Mouse (Mus musculus) neural tube, embryonic 10.5 days (tissue): Measurements from ENCODE around the gene Rabep1.
"Not testable (repeated sequence)": the region's sequence is repeated elsewhere in the genome, so short reads cannot be mapped to it uniquely, and the experiment has no call there.

ENCODE experiments used
- DNase-seq: peaks from one replicate; pipeline ENCODE4 v3.0.0-alpha.2; 2017; ENCODE audit warnings: low spot score; ENCODE audit errors: extremely low spot score

Rabep1 gene

DNA sequence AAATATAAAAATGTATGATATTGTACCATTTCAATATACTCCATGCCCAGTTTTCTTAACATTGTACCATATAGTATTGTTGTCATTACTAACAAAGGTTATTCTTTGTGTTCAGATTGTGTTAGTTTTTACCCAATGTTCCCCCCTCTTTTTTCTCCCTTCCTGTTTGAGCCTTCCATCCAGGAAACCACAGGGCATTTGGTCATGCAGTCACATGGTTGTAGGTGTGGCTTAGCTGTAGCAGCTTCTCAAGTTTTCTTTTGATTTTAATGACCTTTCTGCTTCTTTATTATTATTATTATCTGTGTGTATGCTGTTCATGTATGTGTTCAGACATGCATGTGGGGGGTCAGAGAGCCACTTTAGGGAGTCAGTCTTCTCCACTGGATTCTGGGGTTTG is 47.0 kb downstream of the Rabep1 start:
- DNase-seq = no peak

DNA sequence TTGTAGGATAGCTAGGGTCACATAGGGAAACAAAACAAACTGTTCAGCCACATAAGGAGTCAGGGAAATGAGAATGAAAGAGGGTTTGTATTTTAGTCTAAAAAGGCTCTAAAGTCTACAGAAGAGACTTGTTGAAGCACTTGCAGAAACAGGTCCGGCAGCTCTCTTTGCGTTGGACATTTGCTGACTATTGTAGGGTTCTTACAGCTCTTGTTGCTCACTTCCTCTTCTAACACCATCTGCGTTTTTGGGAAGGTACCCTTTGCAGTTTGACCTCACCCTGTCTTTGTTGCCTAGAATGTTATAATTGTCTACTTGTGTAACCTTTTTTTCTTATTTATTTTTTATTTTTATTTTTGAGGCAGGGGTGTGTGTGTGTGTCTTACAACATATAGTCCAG is 53.1 kb downstream of the Rabep1 start:
- DNase-seq = no peak

DNA sequence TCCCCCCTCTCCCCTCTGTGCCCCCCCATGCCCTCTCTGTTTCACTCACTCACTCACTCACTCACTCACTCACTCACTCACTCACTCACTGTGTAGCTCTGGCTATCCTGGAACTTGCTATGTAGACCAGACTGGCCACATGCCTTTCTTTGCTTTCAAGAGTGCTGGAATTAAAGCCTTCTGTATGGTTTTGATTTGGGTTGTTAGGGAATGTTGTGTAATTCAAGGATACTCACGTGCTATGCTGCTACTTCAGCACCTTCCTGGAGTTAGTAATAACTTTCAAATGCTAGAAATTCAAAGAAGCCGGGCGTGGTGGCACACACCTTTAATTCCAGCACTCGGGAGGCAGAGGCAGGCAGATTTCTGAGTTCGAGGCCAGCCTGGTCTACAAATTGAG is 53.6 kb downstream of the Rabep1 start:
- DNase-seq = not testable (repeated sequence)

DNA sequence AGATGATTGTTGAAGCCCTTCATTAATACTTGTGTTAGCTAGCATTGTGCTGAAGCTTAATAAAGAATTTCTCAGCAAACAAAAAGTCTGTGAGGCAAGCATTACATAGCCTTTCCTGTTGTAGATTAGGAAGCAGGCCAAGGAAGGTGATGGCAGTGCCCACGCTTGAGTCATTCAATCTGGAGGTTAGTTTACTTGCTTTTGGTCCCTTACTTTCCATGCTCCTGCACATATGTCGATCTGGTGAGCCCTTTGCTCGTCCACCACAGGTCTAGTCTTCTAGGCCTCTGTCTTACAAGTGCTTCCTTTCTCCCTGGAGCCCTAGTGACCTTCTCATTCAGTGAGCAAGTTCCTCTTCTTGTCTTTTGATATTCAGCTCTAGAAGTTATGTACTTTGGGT is 62.1 kb downstream of the Rabep1 start:
- no peak for DNase-seq

DNA sequence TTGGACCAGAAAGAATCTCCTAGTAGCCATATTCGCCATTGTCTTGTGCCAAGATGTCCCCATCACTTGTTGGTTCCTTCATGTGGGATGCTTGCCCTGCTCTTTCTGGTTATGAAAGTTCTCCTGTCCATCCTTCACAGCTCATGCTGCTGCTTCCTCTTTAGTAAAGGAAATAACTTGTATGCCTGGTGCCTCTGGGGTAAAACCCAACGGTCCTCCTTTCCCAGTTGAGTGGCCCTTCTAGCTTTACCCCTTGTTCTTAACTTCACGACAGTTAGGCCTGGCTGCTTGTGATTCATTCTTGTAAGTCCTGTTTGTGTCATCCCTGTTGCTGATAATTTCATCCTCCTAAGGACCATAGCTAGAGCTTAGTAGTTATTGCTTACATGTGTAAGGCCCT is 66.7 kb downstream of the Rabep1 start:
- DNase-seq = no peak

DNA sequence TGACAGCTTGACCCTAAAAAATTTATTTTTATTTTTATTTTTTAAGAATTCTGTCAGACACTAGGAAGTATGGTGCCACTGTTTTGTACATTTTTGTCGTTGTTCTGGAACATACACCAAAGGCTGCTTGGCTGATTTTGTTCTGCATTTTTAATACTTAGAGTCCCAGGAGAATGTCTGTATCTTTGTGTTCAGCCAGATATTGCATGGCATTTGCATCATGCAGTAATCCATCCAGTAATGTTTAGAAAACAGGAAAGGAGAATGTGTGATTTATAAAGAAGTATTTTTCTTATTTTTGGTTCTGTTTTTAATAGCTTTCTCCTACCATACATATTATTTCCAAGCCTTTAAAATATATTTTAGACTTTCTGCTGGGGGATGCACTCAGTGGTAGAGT is 67.3 kb downstream of the Rabep1 start:
- DNase-seq = no peak

DNA sequence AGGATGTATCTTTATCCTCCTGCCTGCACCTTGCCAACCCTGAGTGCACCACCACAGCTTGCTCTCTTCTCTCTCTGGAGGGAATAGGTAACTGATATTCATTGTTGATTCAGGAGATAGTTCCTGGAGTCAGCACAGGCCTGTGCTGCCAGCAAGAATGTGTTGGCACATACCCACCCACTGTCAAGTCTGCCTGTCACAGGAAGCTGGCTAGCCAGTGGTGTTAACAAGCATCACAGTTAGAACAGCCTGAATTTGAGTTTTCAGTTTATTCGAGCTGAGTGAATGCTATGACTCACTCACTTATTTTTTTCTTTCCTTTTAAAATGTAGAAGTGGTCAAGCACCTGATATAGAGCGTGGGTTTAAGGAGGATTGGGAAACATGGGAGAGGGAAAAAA is 73.3 kb downstream of the Rabep1 start:
- DNase-seq = no peak

DNA sequence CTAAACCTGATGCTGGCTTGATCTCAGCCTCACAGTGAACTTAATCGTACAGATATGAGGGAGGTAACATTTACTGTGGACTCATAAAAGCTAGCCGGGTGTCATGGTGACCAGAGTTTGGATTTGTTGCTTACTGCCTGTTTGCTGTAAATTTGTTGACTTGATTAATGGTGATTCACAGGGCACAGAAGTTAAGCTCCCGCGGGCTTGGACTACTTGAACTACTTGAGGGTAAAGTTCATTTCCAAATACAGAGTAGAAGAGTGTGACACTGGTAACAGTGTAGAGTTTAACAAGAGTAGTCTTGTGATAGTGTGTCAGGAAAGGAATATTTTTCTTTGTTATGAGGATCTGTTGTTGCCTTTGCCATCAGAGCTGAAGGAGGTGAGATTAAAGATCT is 74.9 kb downstream of the Rabep1 start:
- no peak for DNase-seq

DNA sequence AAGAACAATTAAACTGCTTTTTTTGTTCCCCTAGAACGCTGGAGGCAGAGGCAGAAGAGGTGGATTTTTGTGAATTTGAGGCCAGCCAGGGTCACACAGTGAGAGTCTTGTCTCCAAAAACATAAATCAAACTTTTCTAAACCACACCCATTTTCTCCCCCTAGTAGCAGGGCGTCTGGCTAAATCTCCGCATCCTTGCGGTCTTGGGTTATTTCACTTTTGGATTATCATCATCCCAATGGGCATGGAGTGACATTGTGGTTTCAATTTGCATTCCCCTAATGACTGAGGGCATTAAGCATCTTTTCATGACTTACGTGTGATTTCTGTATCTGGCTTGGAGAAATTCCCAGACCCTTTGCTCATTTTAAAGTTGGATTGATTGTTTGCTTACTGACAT is 86.9 kb downstream of the Rabep1 start:
- no peak for DNase-seq

DNA sequence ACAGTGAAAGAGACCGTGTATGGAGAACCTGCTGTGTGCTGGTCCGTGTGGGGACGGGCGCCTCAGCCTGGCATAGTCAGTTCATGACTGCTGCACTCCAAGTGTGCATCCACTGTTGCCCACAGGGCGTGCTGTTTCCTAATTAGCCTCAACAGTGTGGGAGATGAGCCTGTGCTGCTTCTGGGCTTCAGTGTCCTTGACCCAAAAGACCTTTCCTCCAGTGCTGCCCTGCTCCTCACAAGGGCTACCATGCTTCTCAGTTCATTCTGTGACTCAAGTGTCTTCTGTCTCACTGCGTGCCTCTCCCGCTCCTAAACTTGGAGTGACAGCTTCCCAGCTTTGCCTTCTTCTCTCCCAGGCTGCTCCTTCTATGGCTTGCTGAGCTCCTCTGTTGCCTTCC is 90.7 kb downstream of the Rabep1 start:
- DNase-seq = no peak

DNA sequence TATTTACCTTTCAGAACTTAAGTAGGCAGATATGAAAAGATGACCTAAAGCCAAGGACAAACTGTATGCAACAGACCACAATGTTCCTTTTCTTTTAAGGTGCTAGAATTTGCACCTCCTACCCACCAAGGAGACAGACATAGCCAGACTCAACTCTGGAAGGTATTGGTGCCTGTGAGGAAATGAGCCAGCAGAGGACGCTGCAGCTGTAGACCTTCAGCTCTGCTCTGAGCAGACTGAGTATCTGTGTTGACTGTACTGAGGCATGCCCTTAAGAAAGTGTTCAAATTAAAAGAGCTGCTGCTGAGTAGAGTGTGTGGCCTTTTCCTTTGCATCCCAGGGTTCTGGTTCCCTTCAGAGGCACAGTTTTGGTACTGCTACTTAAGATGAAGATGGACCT is 98.0 kb downstream of the Rabep1 start:
- no peak for DNase-seq

DNA sequence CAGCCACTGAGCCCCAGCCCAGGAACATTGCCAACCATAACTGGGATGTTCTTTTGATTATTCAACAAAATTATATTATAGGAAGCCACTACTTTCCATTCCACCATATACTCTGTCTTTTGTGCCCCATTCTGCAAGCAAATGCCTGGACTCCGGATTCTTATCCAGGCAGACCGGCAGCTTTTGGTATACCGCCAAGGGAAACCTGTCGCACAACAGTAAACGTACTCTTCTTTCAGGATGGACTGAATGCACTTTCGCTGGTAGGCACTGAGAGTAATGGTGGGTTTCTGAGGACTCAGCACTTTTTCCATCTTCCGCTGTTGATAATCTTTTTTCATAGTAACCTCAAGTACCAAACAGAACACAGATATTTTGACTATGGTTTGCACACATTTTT is 99.1 kb downstream of the Rabep1 start:
- DNase-seq = no peak

DNA sequence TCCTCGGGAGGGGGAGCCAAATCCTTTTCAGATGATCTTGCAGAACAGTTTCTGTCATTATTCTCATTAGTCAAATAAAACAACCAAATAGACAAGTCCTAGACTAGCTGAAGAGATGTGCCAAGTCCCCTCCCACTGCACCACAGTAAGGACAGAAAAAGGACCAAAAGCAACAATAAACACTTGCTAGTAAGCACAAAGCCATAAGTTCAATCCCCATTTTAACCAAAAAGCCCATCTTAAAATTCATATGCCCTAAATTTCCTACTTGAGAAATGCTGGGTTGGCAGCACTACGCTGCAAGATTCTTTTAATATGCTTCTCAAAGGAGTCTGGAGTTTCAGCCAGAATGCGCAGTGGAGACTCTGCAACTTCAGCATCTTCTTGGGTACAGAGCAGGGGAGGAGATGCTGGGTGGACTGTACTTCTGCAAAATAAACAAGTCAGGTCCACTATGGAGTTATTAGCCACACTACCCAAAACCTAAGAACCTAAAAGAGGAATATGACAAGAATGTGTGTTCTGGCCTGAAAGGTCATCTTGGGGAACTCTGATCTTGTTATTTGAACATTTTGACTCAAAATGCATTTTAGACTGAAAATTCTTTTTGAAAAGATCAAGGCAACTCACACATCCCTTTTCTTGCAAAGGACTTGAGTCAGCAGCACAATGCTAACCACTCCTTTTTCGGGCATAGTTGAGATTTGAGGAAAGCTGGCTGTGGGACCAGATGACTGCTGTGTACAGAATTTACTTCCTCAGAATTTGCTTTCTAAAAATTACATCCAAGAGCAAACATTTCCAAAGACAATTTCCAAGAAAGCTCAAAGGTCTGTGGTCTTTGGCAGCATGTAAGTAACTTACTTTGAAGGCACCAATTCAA is 100.6 kb downstream of the Rabep1 start:
- no peak for DNase-seq

DNA sequence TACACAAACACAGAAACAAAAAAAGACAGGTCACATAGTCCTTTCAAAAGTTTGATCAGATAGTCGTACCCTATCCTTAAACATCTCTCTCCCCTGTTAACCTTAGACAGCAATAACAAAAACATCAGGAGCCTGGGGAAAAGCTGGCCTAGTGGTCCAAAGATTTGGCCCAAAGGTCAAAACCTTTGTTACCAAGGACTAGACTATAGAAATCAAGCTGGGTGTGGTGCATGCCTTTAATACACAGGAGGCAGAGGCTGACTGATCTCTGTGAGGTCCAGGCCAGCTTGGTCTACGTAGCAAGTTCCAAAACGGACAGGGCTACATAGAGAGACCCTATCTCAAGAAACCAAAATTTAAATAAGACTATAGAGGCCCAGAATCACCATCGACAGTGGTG is 110.1 kb downstream of the Rabep1 start:
- DNase-seq = no peak

DNA sequence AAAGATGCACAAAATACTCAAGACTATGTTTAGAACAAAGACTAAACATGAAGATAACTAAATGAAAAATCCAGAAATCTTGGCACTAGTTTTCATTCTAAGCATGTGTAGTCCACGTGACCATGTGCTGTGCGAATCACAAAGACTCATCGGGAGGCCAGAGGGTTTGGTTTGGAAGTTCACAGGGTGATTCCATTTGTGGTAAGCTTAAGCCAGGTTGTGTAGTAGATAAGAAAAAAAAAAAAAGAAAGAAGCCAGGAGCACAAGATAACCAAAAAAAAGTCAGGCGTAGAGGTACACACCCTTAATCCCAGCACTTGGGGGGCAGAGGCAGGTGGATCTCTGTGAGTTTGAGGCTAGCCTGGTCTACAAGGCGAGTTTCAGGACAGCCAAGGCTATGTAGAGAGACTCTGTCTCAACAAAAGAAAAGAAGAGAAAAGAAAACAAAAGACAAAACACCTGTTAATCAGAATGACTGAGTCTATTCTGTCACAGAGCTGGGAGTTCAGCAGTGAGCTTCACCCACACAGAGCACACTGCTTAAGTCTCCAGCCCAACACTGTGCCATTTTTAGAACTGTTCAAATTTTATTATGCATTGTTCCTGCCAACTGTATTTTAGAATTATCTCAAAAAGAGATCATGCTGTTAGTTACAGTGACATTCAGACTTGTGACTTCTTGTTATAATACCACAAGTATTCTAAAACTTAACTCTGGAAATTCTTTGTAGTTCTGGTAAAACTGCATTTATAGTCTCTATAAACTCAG is 116.4 kb downstream of the Rabep1 start:
- no peak for DNase-seq

DNA sequence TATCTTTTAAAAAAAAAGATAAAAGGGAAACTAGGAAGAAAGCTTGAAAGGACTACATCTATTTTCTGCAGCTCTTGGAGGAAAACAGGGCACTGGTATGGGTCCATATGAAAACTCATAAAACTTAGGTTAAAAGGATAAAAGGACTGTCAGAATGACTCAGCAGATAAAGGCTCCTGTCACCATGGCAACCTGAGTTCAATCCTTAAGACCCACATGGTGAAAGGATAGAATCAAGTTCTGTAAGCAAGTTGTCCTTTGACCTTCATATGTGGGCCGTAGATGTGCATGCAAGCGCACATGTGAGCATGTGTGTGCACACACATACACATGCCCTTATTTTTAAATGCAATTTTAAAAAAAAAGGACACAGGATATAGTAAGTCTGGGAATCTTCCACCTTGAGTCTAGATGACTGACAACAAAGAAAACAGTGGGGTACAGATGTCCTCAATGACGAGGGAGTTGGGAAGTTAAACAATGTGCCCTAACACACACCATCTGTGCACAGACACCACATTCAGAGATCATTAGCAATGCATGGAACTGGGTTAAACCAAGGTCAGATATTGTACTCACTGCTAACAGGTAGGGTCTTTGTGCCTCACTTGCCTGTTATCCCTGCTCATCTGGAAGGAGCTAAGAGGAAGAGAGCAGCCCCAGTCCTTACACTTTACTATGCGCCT is 119.8 kb downstream of the Rabep1 start:
- no peak for DNase-seq

DNA sequence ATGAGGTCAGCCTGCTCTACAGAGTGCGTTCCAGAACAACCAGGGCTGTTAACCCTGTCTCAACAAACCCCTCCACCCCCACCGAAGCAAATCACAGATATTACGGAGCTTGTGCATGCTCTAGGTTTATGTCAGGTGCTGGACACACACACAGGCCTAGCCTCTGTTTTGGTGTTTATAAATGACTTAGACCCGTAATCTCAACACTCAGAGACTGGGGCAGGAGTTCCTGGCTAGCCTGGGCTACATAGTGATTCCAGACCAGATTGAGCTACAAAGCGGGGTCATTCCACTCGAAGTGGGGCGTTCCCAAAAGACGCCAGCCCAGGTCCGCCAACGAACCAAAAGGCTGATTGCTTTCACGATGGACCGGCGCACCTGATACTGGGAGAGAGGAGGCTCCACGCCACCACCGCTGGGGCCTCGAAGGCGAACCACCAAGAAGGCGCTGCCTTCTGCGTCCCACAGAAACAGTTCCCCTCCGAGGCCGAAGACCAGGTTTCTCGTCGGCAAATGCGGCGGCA is 124.8 kb downstream of the Rabep1 start:
- DNase-seq = no peak

DNA sequence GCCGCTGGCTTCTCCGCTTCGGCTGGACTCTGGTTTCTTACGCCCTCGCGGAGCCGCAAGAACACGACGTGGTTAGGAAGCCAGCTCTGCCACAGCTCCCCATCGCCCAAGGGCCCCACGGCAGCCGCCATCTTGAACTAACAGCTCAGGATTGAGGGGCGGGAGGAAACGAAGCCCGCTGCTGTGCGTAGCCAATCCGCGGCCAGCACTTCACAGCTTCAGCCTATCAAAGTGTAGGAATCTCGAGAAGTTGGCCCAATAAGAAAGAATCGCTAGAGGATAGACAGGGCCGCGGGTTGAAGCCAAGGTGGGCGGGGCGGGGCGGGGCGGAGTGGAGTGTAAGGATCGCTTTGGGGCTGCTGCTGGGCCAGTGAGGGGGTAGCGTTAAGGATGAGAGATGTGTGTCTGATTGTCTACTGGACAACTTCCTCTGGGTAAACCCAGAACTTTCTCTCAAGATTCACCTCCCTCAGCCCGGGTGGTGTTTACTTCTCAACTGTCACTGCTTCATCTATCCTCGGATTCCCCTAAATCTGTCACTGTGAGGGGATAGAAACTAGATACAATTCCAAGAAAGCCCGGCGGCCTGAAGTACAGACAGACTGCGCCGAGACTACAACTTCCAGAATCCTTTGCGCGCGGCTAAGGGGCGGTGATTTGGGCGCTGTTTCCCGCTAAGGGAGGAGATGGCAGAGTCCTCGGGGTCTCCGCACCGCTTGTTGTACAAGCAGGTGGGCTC is 125.4 kb downstream of the Rabep1 start, which contains the start of the genes Nup88 and Rpain:
TSS of gene Nup88 (minus strand) at position 153 of the 739 bp plus-strand sequence.
TSS of gene Rpain (plus strand) at position 393 of the 739 bp plus-strand sequence.
- DNase-seq = peak; percentile 90

DNA sequence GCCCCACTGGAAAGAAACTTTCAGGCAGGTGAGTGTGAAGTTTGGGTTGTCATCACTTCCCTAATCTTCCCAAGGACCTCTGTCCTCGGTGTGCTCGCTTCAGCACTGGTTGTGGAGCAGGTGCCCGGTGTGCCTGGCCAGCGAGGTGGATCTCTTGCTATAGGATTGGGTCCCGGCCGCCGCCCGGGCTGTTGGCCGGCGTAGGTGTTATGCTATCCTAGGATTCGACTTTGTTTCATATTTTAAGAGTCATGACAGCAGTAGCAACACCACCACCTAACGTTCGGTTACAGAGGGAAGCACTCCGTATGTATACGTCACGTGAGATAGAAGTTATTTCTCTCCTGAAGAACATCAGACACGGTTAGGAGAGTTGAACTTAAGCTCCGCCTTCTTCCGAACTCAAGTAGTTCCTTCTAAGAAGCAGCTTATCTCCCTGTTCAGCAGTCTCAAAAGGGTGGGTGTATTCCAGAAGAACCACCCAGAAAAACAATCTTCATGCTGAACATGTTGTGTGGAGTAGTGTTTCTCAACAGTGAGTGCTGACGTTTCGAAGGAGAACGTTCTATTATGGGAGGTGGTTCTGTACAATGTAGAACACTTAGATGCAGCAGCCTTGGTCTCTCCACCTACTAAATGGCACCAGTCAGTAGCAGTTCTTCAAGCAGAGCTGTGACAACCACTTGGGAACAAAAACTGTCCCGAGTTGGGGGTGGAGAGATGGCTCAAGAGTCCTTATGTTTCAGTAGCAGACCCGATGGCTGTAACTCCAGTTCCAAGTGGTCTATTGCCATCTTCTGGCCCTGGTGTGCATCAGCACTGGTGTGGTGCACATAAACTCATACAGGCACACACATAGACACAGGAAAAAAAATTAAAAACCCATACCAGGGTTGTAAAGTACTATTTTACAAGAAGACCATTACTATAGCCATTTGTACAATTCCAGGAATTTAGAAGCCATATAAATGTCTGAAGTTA is 126.3 kb downstream of the Rabep1 start:
- no peak for DNase-seq

DNA sequence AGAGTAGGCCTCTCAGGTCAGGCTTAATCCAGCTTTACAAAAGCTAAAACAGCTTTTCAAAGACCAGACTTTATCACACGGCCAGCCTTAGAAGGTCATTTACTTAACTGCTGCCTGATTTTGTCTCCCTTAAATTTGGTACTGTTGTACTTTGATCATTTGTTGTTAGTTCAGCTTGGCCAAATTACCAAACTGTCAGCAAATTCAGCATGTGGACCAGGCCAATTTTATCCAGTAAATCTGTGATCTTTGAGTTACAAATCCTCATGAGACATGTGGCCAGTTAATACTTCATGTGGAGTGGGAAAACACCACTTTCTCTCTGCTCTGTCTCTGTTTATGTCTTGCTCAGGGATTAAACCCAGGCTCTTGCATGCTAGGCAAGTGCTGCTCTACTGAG is 128.0 kb downstream of the Rabep1 start:
- DNase-seq = no peak
